Mouse (Mus musculus): ENCODE measurements around the gene Fabp6.

Fabp6 gene

GRCm38 (mm10) chr11:43589530-43590072 lies 11.7 kb downstream of the Fabp6 start:
- DNase-seq (ENCODE audit: low spot score): no peak

DNA sequence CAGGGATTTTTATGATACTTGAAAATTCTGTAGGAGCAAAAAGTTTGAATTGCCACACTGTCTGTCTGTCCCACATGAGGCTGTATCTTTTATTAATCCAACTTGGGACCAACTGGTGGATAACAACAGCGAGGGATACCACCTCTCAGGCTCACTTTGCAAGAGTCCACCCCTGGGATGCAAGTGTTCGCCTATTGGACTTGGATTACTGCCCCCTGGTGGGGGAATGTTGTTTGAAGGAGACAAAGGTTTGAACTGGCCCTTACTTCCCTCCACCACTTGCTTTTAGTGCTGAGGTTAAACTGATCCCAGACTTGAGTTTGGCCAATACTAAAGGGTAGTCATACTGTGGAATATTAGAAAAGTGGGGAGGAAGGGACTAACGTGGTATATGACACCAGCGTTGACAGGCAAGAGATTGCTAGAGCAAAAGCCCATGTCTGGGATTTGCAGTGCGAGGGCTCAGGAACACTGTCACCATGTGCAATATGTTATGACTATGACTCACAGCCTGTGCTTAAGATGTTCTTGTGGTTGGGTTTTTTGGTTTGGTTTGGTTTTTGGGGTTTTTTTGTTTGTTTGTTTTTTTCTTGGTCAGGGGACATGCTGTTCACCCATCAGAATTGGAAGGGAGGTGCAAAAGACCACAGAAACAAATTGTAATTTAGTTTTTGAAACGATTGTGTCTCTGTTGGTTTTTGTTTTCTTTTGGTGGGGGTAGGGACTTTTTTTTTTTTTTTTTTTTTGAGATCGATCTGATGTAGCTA lies 14.8 kb downstream of the Fabp6 start, which contains the start of gene 4933415A04Rik:
4933415A04Rik (plus strand) TSS at position 717 of the 767 bp plus-strand sequence.
- peak; percentile 38 for DNase-seq (ENCODE audit: low spot score)

GRCm38 (mm10) chr11:43585211-43586005 lies 15.9 kb downstream of the Fabp6 start:
- DNase-seq (ENCODE audit: low spot score): no peak

GRCm38 (mm10) chr11:43577713-43578478 lies 23.4 kb downstream of the Fabp6 start:
- no peak for DNase-seq (ENCODE audit: low spot score)

GRCm38 (mm10) chr11:43575376-43576151 lies 25.8 kb downstream of the Fabp6 start:
- no peak for DNase-seq (ENCODE audit: low spot score)

DNA sequence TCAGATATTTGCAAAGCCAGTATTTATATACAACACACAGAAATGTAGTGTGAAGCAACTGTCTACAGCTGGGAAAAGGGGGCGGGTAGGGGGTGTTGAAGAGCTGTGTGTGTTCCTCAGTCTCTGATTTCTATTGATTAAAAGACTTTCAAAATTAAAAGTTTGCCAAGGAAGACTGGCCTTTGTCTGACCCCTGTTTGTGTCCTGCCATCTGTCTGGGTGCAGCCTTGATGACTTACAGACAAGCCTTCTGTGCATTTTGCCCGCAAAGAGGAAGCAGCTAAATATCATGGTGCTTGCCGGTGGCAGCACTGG lies 26.3 kb downstream of the Fabp6 start:
- no peak for DNase-seq (ENCODE audit: low spot score)

GRCm38 (mm10) chr11:43569595-43569994 lies 31.7 kb downstream of the Fabp6 start:
- DNase-seq (ENCODE audit: low spot score): no peak

GRCm38 (mm10) chr11:43569188-43569587 lies 32.2 kb downstream of the Fabp6 start:
- no peak for DNase-seq (ENCODE audit: low spot score)

DNA sequence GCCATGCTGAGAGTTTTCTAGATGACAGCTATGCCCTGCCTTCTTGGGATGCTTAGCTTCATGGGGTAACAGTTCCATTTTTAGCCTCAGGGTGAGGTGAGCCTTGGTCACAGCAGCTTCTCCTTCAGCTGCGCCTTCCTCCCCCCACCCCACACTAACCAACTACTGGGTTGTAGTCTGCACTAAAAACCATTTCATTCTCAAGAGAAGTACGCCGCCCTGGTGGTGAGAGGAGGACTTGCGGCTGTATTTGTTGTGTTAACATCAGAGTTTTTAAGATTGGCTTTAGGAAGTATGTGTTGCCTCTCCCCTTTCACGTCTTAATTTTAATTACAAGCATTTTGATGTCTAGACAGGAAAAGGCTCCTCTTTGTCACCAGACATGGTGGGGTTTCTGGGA lies 33.1 kb downstream of the Fabp6 start:
- DNase-seq (ENCODE audit: low spot score): no peak

- DNase-seq (ENCODE audit: low spot score): no peak
Measured at GRCm38 (mm10) chr11:43566696-43567095, 34.6 kb downstream of the Fabp6 start.

- DNase-seq (ENCODE audit: low spot score): no peak
Measured at GRCm38 (mm10) chr11:43565852-43566251, 35.5 kb downstream of the Fabp6 start.

- DNase-seq (ENCODE audit: low spot score): no peak
Measured at GRCm38 (mm10) chr11:43565414-43565813, 35.9 kb downstream of the Fabp6 start.

- DNase-seq (ENCODE audit: low spot score): no peak
Measured at GRCm38 (mm10) chr11:43563654-43564244, 37.6 kb downstream of the Fabp6 start.

DNA sequence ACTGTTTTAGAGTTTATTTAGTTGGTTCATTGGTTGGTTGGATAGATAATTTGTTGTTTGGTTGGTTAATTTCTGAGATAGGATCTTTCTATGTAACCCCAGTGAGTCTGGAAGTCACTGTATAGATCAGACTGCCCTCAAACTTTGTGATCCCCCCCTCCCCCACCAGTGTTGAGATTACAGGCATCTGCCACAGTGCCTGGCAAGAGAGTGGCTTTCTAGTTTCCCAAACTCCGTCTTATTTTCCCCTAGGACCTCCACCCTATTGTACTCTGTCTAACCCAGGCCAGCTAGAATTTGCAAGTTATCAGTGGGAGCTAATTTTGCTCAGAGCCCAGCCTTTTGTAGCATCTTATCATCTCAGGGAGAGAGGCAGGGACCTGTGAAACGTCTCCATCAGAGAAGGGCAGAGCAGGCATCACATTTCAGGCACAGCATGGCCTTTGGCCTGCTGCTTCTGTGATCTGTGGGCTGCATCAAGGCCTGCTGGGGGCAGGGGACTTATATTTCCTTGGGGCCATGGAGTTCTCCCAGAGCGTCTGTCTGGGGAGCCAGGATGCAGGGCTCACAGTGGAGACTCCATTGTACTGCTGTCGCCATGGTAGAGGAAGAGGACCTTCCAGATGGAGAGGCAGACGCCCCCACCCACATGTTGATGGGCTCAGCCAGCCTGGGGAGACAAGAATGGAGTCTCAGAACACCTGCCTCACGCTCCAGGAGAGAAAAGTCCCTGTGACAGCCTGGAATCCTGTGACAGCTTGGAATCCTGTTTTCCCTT lies 41.6 kb downstream of the Fabp6 start:
- DNase-seq (ENCODE audit: low spot score): no peak

GRCm38 (mm10) chr11:43556538-43556937 lies 44.8 kb downstream of the Fabp6 start:
- DNase-seq (ENCODE audit: low spot score): no peak

DNA sequence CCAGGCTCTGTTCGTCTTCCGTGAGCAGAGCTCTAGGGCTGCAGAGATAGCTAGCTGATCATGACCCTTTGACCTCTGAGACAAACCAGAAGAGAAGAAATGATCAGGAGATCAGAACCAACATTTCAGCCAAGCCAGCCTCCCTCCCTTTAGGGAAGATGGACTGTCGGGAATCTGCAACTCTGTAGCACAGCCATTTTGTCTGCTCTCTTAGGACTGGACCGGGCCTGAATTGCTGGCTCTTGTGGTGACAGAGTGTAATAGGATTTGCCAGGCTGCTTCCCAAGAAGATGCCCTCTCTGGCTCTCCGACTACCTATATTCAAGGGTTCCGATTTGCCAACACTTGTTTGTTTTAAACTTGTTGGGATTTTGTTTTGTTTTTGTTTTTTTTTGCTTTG lies 48.7 kb downstream of the Fabp6 start:
- DNase-seq (ENCODE audit: low spot score): no peak

DNA sequence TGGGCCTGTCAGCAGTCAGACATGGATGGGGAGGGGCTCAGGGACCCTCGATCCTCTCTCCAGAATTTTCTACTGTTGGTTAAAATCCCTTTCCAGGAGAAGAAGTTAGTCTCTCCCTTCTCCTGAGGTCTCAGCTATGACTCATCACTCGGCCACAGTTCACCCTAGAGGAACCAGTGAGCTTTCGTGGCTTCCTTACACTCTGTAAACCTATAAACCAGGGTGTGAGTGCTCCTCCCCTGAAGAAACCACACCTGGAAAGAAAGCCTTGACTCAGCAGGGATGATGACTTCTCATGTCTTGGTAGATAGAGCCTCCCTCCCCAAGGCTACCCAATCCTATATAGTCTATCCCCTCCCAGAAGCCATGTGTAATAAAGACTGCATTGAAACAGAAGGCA lies 49.6 kb downstream of the Fabp6 start:
- DNase-seq (ENCODE audit: low spot score): no peak

DNA sequence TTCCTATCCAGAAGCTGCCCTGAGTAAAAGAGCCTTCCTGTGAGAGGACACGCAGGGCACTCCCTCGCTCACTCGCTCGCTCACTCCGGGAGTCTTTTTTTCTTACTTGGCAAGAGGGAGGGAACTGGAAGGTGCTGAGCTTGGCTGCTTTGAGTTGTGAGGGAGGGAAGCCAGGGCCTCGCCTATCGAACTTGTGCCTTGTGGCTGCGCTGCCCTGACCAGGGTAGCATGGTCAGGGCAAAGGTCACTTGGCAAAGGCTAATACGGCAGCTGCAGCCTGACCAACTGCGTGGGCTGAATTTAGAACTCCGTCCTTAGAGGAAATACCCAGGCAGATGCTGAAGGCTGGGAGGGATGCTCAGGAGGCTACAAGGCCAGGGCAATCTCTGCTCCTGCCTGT lies 51.6 kb downstream of the Fabp6 start:
- DNase-seq (ENCODE audit: low spot score): no peak

GRCm38 (mm10) chr11:43548657-43549435 lies 52.5 kb downstream of the Fabp6 start:
- DNase-seq (ENCODE audit: low spot score): no peak

- no peak for DNase-seq (ENCODE audit: low spot score)
Measured at GRCm38 (mm10) chr11:43548148-43548547, 53.2 kb downstream of the Fabp6 start.
